Mouse (Mus musculus) small intestine, adult 2 months (tissue): ENCODE results near the gene Ndrg3. TPM values are rescaled to one million over a fixed set of nuclear protein-coding genes. Genes with fewer than 3 reads are reported as not detected.
"Not testable (repeated sequence)": the region's sequence is repeated elsewhere in the genome, so short reads cannot be mapped to it uniquely, and the experiment has no call there.

Source experiments
- H3K27ac ChIP-seq: fragments of 200-500 bp; 2 replicates; pipeline ENCODE4 v1.5.1; 2012; ENCODE audit warnings: low read depth, low read length, control low read depth, inconsistent platforms; ENCODE audit not compliant: insufficient read depth
- H3K27me3 ChIP-seq: fragments of 200-500 bp; 2 replicates; pipeline ENCODE4 v1.6.1; 2012; ENCODE audit warnings: mild to moderate bottlenecking, moderate library complexity, low read length, inconsistent platforms; ENCODE audit not compliant: control insufficient read depth, insufficient read depth
- H3K36me3 ChIP-seq: fragments of 200-500 bp; 2 replicates; pipeline ENCODE4 v1.6.1; 2012; ENCODE audit warnings: mild to moderate bottlenecking, low read length, control low read depth, inconsistent platforms; ENCODE audit not compliant: control insufficient read depth, insufficient read depth
- H3K4me1 ChIP-seq: fragments of 200-500 bp; 2 replicates; pipeline ENCODE4 v1.6.1; 2012; ENCODE audit warnings: low read length, inconsistent platforms, mixed read lengths; ENCODE audit not compliant: control insufficient read depth, insufficient read depth, insufficient read length
- H3K4me3 ChIP-seq: fragments of 200-500 bp; 2 replicates; pipeline ENCODE4 v1.5.1; 2012; ENCODE audit warnings: low read depth, mild to moderate bottlenecking, control low read depth, inconsistent platforms, low read length, moderate library complexity
- CTCF ChIP-seq: fragments of 200-500 bp; IDR thresholded peaks from 2 replicates; pipeline ENCODE4 v1.5.1; 2012; ENCODE audit warnings: low read depth, mild to moderate bottlenecking, control low read depth, inconsistent platforms, low read length, moderate library complexity, mixed read lengths; ENCODE audit not compliant: insufficient replicate concordance, insufficient read length; ENCODE audit errors: extremely low read depth
- POLR2A ChIP-seq: fragments of 200-500 bp; IDR thresholded peaks from 2 replicates; pipeline ENCODE4 v1.6.1; 2012; ENCODE audit warnings: low read depth, mild to moderate bottlenecking, control low read depth, inconsistent platforms, low read length, moderate library complexity
- WGBS: fragments of 180-500 bp; shearing (Covaris S2); methylation state at CpG from one replicate; pipeline ENCODE4 v1.1.7; 2018; 5-methylcytosine and 5-hydroxymethylcytosine counted together
- polyA plus RNA-seq: library from polyadenylated mRNA; depleted of rRNA; stranded (reverse); fragments of >200 nt; gene quantifications from 2 replicates; pipeline ENCODE4 v1.2.3, GENCODE M21; 2012

Gene Ndrg3
- polyA plus RNA-seq, 1 experiment = 41.0 TPM

GRCm38 (mm10) chr2:156935005-156935404, 56.9 kb downstream of the Ndrg3 start:
- WGBS = 38% methylated on average over 6 of the region's 6 CpGs
- TF ChIP-seq POLR2A (no peak), CTCF (no peak)
- Histone ChIP-seq H3K27ac (no peak overlapping the region), H3K4me3 (no peak overlapping the region), H3K36me3 (peaks cover 24% of the 10 kb centered on the region), H3K4me1 (peaks cover 5% of the 10 kb centered on the region), H3K27me3 (no peaks in the 10 kb centered on the region)

- TF ChIP-seq POLR2A = no peak
- TF ChIP-seq CTCF = no peak
- 96% methylated on average over 1 of the region's 1 CpGs for WGBS
- Histone ChIP-seq H3K4me3 (no peak overlapping the region), H3K36me3 (peaks cover 22% of the 10 kb centered on the region), H3K27me3 (no peaks in the 10 kb centered on the region), H3K4me1 (peaks cover 5% of the 10 kb centered on the region), H3K27ac (no peak overlapping the region)
These were observed 58.4 kb downstream of the Ndrg3 start for GRCm38 (mm10) chr2:156933426-156933825.

GRCm38 (mm10) chr2:156931421-156931820, 60.4 kb downstream of the Ndrg3 start:
- TF ChIP-seq POLR2A (no peak), CTCF (no peak)
- no peak overlapping the region for H3K4me3 ChIP-seq
- H3K36me3 ChIP-seq = peaks cover 30% of the 10 kb centered on the region
- no peak overlapping the region for H3K27ac ChIP-seq
- peaks cover 5% of the 10 kb centered on the region for H3K4me1 ChIP-seq
- H3K27me3 ChIP-seq = no peaks in the 10 kb centered on the region
- WGBS = 95% methylated on average over 2 of the region's 2 CpGs

GRCm38 (mm10) chr2:156930549-156930948, 61.3 kb downstream of the Ndrg3 start:
- peaks cover 27% of the 10 kb centered on the region for H3K36me3 ChIP-seq
- H3K27ac ChIP-seq = no peak overlapping the region
- H3K4me1 ChIP-seq = peaks cover 3% of the 10 kb centered on the region
- no peaks in the 10 kb centered on the region for H3K27me3 ChIP-seq
- no peak overlapping the region for H3K4me3 ChIP-seq
- WGBS = 86% methylated on average over 6 of the region's 6 CpGs
- no peak for TF ChIP-seq POLR2A
- TF ChIP-seq CTCF = no peak

- Histone ChIP-seq H3K27me3 (no peaks in the 10 kb centered on the region), H3K4me1 (no peaks in the 10 kb centered on the region), H3K27ac (no peak overlapping the region), H3K4me3 (no peak overlapping the region), H3K36me3 (peaks cover 27% of the 10 kb centered on the region)
- TF ChIP-seq CTCF = no peak
- no peak for TF ChIP-seq POLR2A
- WGBS = 67% methylated on average over 11 of the region's 11 CpGs
These were observed 62.2 kb downstream of the Ndrg3 start for GRCm38 (mm10) chr2:156929519-156930120.

GRCm38 (mm10) chr2:156928606-156929005, 63.2 kb downstream of the Ndrg3 start:
- TF ChIP-seq POLR2A (no peak), CTCF (no peak)
- Histone ChIP-seq H3K4me3 (no peak overlapping the region), H3K36me3 (peaks cover 27% of the 10 kb centered on the region), H3K27me3 (no peaks in the 10 kb centered on the region), H3K27ac (no peak overlapping the region), H3K4me1 (no peaks in the 10 kb centered on the region)
- WGBS = 94% methylated on average over 6 of the region's 6 CpGs

- peaks cover 25% of the 10 kb centered on the region for H3K36me3 ChIP-seq
- no peak for TF ChIP-seq POLR2A
- WGBS = 93% methylated on average over 6 of the region's 6 CpGs
These were observed 64.2 kb downstream of the Ndrg3 start for GRCm38 (mm10) chr2:156927663-156928062.

GRCm38 (mm10) chr2:156925611-156926010, 66.2 kb downstream of the Ndrg3 start:
- not testable (repeated sequence) for H3K27ac ChIP-seq, H3K4me3 ChIP-seq, H3K27me3 ChIP-seq, H3K4me1 ChIP-seq
- peaks cover 21% of the 10 kb centered on the region for H3K36me3 ChIP-seq
- 86% methylated on average over 3 of the region's 3 CpGs for WGBS

More at GRCm38 (mm10) chr2:156927663-156928062, 64.2 kb downstream of the Ndrg3 start:
- H3K27me3 ChIP-seq = no peaks in the 10 kb centered on the region
- no peak overlapping the region for H3K27ac ChIP-seq
- no peaks in the 10 kb centered on the region for H3K4me1 ChIP-seq
- H3K4me3 ChIP-seq = no peak overlapping the region

GRCm38 (mm10) chr2:156925075-156925474, 66.8 kb downstream of the Ndrg3 start:
- not testable (repeated sequence) for H3K27me3 ChIP-seq, H3K4me3 ChIP-seq, H3K27ac ChIP-seq, H3K4me1 ChIP-seq
- peaks cover 21% of the 10 kb centered on the region for H3K36me3 ChIP-seq
- 91% methylated on average over 4 of the region's 4 CpGs for WGBS
